Mouse (Mus musculus) myocyte (in vitro differentiated cells): ENCODE measurements around the gene Olfr1189.

Source experiments
- E2F4 ChIP-seq: IDR thresholded peaks from one replicate; pipeline ENCODE4 v1.6.1; 2011; ENCODE audit warnings: mild to moderate bottlenecking, control low read depth, moderate library complexity; ENCODE audit not compliant: insufficient read depth
- MAX ChIP-seq: IDR thresholded peaks from one replicate; pipeline ENCODE4 v1.6.1; 2011; ENCODE audit warnings: low read depth, mild to moderate bottlenecking, control low read depth
- POLR2A ChIP-seq: IDR thresholded peaks from one replicate; pipeline ENCODE4 v1.6.1; 2011; ENCODE audit warnings: low read depth, mild to moderate bottlenecking, control low read depth, moderate library complexity; ENCODE audit not compliant: insufficient read length
- REST ChIP-seq: IDR thresholded peaks from one replicate; pipeline ENCODE4 v1.6.1; 2011; ENCODE audit warnings: mild to moderate bottlenecking, control low read depth, moderate library complexity; ENCODE audit not compliant: insufficient read depth, insufficient read length

DNA sequence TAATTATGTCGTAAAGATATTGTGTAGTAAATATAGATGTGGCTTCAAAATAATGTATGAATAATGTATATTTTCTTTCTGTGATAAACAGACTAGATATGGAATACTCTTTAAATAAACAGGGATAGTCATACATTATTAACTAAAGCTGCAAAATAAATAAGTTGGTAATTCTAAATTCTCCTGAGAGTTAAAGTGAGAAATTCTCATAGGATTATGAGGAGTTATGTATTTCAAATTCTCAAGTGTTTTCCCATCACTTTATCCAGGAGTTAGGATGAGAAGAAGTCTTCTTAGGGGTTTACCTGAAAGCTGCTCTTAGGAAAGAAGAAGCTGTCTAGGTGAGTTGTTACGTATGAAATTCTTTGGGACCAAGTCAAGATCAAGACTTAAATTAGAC is 29.6 kb upstream of the Olfr1189 start, which contains the start of gene Olfr1188:
- TF ChIP-seq E2F4 (no peak), MAX (no peak), REST (no peak), POLR2A (no peak)
